Mouse (Mus musculus): ENCODE data around the gene Nrm. TPM values are rescaled to one million over a fixed set of nuclear protein-coding genes. Genes with fewer than 3 reads are reported as not detected.

The Nrm gene
- total and polyA plus RNA-seq, 3 experiments = 11.1 to 49.9 TPM; not detected in 1

DNA sequence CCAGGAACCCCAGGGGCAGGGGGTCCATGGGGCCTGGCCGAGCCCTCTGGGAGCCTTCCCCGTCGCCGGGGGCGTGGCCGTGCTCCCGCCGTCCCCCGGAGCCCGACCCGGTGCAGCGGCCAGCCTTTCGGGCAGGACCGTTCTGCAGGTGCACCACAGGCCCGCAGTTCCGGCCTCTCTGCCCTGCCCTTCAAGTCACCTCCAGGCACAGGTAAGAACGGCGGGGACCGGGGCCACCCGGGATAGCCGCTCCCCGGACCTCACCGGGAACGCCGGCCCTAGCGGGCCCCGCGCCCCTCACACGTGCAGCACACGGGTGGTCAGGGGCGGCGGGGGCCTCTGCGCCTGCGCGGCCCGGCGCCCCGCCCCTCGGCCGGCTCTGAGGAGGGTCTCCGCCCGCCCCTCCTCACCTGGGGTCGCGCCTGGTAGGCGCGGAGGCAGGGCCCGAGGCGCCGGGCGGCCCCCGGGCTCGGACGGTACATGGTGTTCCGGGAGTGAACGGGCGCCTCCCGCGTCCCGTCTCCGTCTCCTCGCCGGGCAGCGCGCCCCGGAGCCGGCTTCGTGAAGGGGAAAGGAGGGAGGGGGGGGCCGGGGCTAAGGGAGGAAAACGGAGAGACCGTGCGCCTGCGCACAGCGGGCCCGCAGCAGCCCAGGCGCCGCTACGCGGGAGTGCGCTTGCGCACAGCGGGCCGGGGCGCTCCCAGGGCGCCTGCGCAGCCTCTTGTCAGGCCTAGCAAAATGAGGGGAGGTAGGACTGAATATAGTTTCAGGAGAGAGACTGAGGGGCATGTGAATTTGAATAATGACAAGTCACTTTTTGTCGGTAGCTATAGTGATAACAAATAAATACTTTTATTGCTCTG lies 35.9 kb downstream of the Nrm start, which contains the start of gene 2310061I04Rik (continued):
- 0 out of 2 replicates have a peak, but pooled peaks have one; percentile 31 for TF ChIP-seq ELF1 (IDR thresholded peaks at IDR 0.05; ENCODE audit: low read depth, low read length)
- TF ChIP-seq USF2 (IDR thresholded peaks at IDR 0.05; ENCODE audit: borderline replicate concordance in 1 of 2, insufficient read depth in 1 of 2, low read depth in 1 of 2, low read length in 2 of 2) = no peak
- TF ChIP-seq POLR2AphosphoS2 (IDR thresholded peaks at IDR 0.05; ENCODE audit: low read length) = peak; percentile 95
- TF ChIP-seq MYB (IDR thresholded peaks at IDR 0.05; ENCODE audit: low read depth, low read length) = no peak
- peak; percentile 68; the same call in 1 of the 2 replicates for TF ChIP-seq TBP (IDR thresholded peaks at IDR 0.05; ENCODE audit: low read depth, low read length)
- TF ChIP-seq E2F4 (IDR thresholded peaks at IDR 0.05; ENCODE audit: borderline replicate concordance, low read depth, low read length) = no peak
- no peak for TF ChIP-seq GATA1 (IDR thresholded peaks at IDR 0.05; ENCODE audit: low read depth, low read length)
- TF ChIP-seq ZC3H11A (IDR thresholded peaks at IDR 0.05; ENCODE audit: low read depth, low read length) = no peak
- no peak; the same call in 1 of the 2 replicates for TF ChIP-seq KAT2A (conservative IDR thresholded peaks at IDR 0.05; ENCODE audit: low read depth, low read length)
- peak; percentile 46; the same call in 1 of the 2 replicates for TF ChIP-seq TCF12 (IDR thresholded peaks at IDR 0.05; ENCODE audit: low read depth, low read length)
- TF ChIP-seq POLR2A (IDR thresholded peaks at IDR 0.05; ENCODE audit: control insufficient read depth in 1 of 2, insufficient read depth in 1 of 2, low read depth in 1 of 2, low read length in 2 of 2, poor library complexity in 1 of 2) = peak; percentile 68 to 72; a peak in 3 of 4 replicates

DNA sequence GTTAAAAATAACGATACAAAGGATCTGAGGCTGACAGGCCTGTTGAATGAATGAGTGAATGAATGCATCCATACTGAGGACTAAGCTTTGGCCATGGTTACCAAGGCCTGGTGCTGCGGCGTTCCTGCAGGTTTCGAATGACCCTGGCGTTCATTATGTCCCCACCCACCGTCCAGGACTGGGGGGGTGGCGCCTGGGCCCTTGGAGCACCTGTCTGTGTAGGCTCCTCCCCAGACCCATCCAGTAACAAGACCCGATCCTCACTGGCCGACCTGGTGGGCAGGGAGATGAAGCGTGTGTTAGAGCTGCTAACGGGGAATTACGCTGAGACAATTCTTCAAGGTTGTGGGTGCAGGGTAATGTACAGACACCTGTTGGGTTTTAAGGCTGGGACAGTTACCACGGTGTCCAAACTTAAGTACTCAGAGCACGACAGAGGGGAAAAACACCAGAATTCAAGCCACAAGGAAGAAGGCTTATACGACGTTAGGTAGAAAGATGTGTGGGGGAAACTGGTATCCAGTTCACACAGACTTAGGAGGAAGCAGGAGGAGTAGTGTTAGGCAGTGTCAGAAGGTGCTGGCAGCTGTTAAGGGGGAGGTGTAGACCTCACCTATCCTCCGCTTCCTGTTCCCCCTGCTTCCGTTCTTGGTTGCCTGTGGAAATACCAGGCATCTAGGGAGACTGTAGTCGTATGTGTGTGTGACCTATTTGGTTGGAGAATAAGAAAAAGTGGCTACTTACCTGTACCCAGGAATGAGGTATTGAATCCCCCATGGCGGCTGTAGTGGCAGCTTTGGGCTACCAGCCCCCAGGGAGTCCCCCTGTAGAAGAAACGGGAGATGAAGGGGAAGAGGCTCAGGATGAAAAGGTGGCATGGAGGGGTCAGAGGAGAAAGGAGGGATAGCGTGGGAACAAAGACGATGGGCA lies 36.8 kb downstream of the Nrm start:
- Histone ChIP-seq H3K9me3 (replicated peaks; ENCODE audit: insufficient read depth, low read length) (no peaks in the 10 kb centered on the region), H3K4me1 (ENCODE audit: control insufficient read depth in 1 of 2, insufficient read depth in 2 of 2, low read length in 2 of 2) (peaks cover 4 to 42% of the 10 kb centered on the region in 2 experiments; a peak in 3 of 4 replicates), H3K79me2 (ENCODE audit: control insufficient read depth, insufficient read depth, low read length, poor library complexity) (peaks cover 22% of the 10 kb centered on the region), H3K4me3 (ENCODE audit: control insufficient read depth in 1 of 2, insufficient read depth in 1 of 2, low read depth in 2 of 2, low read length in 2 of 2) (peak overlapping the region; percentile 50 to 59), H3K36me3 (ENCODE audit: control insufficient read depth in 1 of 2, insufficient read depth in 2 of 2, low read length in 2 of 2) (peaks cover 3 to 34% of the 10 kb centered on the region in 2 experiments; a peak in 3 of 4 replicates), H3K27ac (ENCODE audit: control insufficient read depth, low read depth, low read length) (peak overlapping the region; percentile 84), H3K9ac (ENCODE audit: control insufficient read depth, low read depth, low read length, poor library complexity, severe bottlenecking) (peak overlapping the region; percentile 86), H3K27me3 (ENCODE audit: control insufficient read depth in 1 of 2, insufficient read depth in 2 of 2, low read length in 2 of 2) (no peaks in the 10 kb centered on the region)
- peak; percentile 52 for DNase-seq (ENCODE audit: low read depth, low spot score)
- TF ChIP-seq SIN3A (IDR thresholded peaks at IDR 0.05; ENCODE audit: low read length) = peak; percentile 9
- TF ChIP-seq MAZ (IDR thresholded peaks at IDR 0.05; ENCODE audit: low read depth, low read length) = 0 out of 2 replicates have a peak, but pooled peaks have one; percentile 43
- TF ChIP-seq MAX (IDR thresholded peaks at IDR 0.05; ENCODE audit: low read length) = no peak

Measured in MEL (cell line).